Mouse (Mus musculus) heart, adult 2 months (tissue): Measurements from ENCODE around the gene Dido1.

Source experiments
- CTCF ChIP-seq: fragments of 200-600 bp; IDR thresholded peaks from 2 replicates; pipeline ENCODE4 v1.8.1; 2022; ENCODE audit warnings: antibody characterized with exemption, mild to moderate bottlenecking, moderate library complexity
- POLR2A ChIP-seq: fragments of 200-500 bp; IDR thresholded peaks from 2 replicates; pipeline ENCODE4 v1.6.1; 2011; ENCODE audit warnings: mild to moderate bottlenecking, low read depth, low read length, control low read depth; ENCODE audit not compliant: insufficient read depth

- TF ChIP-seq CTCF (no peak), POLR2A (no peak)
Measured at GRCm38 (mm10) chr2:180703175-180703574, 6.6 kb downstream of the Dido1 start.
